Mouse (Mus musculus): Measurements from ENCODE around the gene Srrm1. TPM values are rescaled to one million over a fixed set of nuclear protein-coding genes. Genes with fewer than 3 reads are reported as not detected.
A peak's percentile ranks its signal among the peaks of the same experiment; 100 is the strongest.

Srrm1 gene
- polyA plus RNA-seq, 1 experiment = 21.6 TPM

DNA sequence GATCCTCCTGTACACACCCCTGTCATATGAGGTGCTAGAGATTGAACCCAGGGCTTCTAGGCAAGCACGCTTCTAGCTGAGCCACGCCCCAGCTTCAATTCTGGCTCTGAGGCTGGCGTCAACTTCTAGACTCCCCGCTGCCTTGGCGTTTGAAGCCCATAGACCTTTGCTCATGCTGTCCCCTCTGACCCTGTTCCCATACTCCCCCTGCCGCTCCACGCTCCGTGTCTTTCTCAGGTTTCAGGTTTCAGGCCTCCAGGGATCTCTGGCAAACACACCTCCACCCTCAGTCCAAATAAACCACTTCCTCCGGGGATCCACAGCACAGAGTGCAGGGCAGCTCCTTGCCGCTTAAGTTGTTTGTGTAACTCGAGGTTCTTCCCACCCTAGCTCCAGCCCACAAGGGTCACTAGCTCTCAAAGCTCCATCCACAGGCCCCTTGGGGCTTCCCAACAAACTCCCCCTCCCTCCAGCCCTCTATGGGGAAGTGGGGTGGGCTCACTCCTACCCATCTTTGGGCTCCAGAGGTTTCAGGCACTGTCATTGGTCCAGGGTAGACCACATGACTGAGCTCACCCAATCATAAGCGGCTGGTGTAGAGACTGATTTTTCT, 60.5 kb downstream of the Srrm1 start:
- Histone ChIP-seq H3K4me1 (ENCODE audit: control insufficient read depth, insufficient read depth, low read length) (peaks cover 9% of the 10 kb centered on the region; the same call in 1 of the 2 replicates), H3K4me3 (ENCODE audit: insufficient read depth, low read depth, low read length) (no peak overlapping the region), H3K27me3 (replicated peaks; ENCODE audit: control insufficient read depth, insufficient read depth, low read length) (no peaks in the 10 kb centered on the region), H3K27ac (ENCODE audit: insufficient read depth, low read depth, low read length) (peak overlapping the region; percentile 13), H3K36me3 (ENCODE audit: control insufficient read depth, insufficient read depth, low read length) (no peaks in the 10 kb centered on the region)
- 13% methylated on average over 12 of the region's 12 CpGs for WGBS
- peak; percentile 80 for DNase-seq
- TF ChIP-seq POLR2A (IDR thresholded peaks at IDR 0.05; ENCODE audit: low read depth, low read length) = no peak
- TF ChIP-seq CTCF (conservative IDR thresholded peaks at IDR 0.05; ENCODE audit: insufficient read depth, insufficient read length, low read depth, low read length) = no peak

DNA sequence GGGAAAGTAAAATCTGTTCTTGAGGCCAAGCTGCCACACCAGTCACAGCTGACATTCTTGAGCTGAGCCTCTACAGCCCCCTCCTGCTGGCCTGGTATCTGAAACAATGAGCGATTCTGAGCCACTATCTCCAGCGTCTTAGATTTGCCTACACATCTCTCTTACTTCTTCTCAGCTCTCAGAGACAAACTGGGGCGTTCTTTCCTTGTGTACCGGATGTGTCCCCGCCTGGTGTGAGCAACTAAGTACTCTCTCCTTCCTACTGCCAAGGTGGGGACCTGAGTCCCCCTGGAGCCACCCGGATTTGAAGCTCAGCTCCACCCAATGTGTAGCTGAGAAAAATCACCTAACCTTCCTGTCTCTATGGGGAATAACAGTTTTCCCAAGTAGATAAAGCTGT, 61.3 kb downstream of the Srrm1 start:
- 64% methylated on average over 6 of the region's 6 CpGs for WGBS
- DNase-seq = peak; percentile 43
- Histone ChIP-seq H3K27me3 (replicated peaks; ENCODE audit: control insufficient read depth, insufficient read depth, low read length) (no peaks in the 10 kb centered on the region), H3K36me3 (ENCODE audit: control insufficient read depth, insufficient read depth, low read length) (no peaks in the 10 kb centered on the region), H3K27ac (ENCODE audit: insufficient read depth, low read depth, low read length) (peak overlapping the region; percentile 13), H3K4me3 (ENCODE audit: insufficient read depth, low read depth, low read length) (no peak overlapping the region), H3K4me1 (ENCODE audit: control insufficient read depth, insufficient read depth, low read length) (peaks cover 9% of the 10 kb centered on the region; the same call in 1 of the 2 replicates)
- TF ChIP-seq CTCF (conservative IDR thresholded peaks at IDR 0.05; ENCODE audit: insufficient read depth, insufficient read length, low read depth, low read length) (no peak), POLR2A (IDR thresholded peaks at IDR 0.05; ENCODE audit: low read depth, low read length) (no peak)

DNA sequence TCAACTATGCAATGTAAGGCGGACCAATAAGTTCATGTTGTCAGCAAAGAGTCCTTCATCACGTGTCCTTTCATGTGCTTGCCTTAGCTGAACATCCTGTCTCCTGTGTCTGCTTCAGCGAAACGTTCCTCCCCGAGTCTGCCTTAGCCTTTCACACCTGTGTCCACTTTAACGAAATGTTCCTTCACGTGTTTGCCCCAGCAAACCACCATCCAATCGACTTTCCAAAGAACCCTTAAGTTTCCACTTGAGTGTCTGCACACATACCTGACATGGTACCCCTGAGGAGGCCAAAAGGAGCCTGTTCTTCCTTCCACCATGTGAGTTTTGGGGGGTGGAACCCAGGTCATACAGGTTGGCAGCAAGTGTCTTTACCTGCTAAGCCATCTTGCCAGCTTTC, 61.9 kb downstream of the Srrm1 start:
- no peak overlapping the region for H3K4me3 ChIP-seq (ENCODE audit: insufficient read depth, low read depth, low read length)
- peaks cover 9% of the 10 kb centered on the region; the same call in 1 of the 2 replicates for H3K4me1 ChIP-seq (ENCODE audit: control insufficient read depth, insufficient read depth, low read length)
- no peaks in the 10 kb centered on the region for H3K27me3 ChIP-seq (replicated peaks; ENCODE audit: control insufficient read depth, insufficient read depth, low read length)
- DNase-seq = no peak
- H3K27ac ChIP-seq (ENCODE audit: insufficient read depth, low read depth, low read length) = no peak overlapping the region
- 94% methylated on average over 8 of the region's 8 CpGs for WGBS
- no peaks in the 10 kb centered on the region for H3K36me3 ChIP-seq (ENCODE audit: control insufficient read depth, insufficient read depth, low read length)
- TF ChIP-seq POLR2A (IDR thresholded peaks at IDR 0.05; ENCODE audit: low read depth, low read length) = no peak
- TF ChIP-seq CTCF (conservative IDR thresholded peaks at IDR 0.05; ENCODE audit: insufficient read depth, insufficient read length, low read depth, low read length) = no peak

DNA sequence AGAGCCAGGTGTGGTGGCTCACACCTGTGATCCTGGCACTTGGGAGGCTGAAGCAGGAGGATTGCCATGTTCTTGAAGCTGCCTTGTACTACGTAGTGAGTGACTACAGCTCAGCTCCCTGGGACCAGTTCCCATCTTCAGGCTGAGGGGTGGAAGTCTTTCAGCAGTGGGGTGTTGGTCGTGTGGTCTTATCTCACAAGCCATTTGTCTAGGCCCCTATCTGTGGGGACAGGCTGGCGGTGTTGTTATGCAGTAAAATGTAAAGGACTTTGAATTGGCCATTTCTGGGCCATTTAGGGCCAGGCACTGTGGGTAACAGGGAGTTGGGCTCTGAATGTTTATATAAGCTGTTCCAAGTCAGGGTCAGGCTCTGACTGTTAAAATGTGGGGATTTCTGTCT, 65.1 kb downstream of the Srrm1 start:
- DNase-seq = no peak
- peaks cover 9% of the 10 kb centered on the region; the same call in 1 of the 2 replicates for H3K4me1 ChIP-seq (ENCODE audit: control insufficient read depth, insufficient read depth, low read length)
- no peaks in the 10 kb centered on the region for H3K36me3 ChIP-seq (ENCODE audit: control insufficient read depth, insufficient read depth, low read length)
- H3K4me3 ChIP-seq (ENCODE audit: insufficient read depth, low read depth, low read length) = no peak overlapping the region
- no peak for TF ChIP-seq CTCF (conservative IDR thresholded peaks at IDR 0.05; ENCODE audit: insufficient read depth, insufficient read length, low read depth, low read length)
- TF ChIP-seq POLR2A (IDR thresholded peaks at IDR 0.05; ENCODE audit: low read depth, low read length) = no peak
- 85% methylated on average over 3 of the region's 3 CpGs for WGBS
- no peak overlapping the region for H3K27ac ChIP-seq (ENCODE audit: insufficient read depth, low read depth, low read length)
- H3K27me3 ChIP-seq (replicated peaks; ENCODE audit: control insufficient read depth, insufficient read depth, low read length) = no peaks in the 10 kb centered on the region

DNA sequence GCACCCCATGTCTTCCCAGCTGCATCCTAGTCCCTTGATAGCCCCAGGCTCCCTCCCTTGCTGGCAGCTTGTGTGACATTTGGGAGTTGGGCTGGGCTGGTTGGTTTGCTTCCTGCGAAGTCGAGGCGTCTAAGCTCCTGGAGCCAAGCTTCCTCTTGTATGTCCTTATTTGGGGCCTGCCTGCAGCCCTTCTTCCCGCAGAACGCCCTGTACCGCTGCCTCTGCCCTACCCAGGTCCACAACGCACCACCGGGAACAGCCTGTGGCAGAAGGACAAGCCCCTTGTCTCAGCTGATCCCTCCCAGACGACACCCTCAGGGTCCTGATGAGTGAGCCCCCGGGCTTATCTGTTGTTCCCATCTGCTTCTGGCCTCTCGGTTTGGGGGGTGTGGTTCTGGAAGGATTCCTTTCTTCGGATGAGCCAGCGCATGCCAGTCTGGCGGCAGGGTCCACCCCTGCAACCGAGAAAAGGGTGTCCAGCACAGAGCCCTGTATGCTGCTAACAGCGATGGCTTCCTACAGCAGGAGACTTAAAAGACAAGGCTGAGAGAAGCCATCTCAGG, 66.2 kb downstream of the Srrm1 start:
- WGBS = 34% methylated on average over 16 of the region's 16 CpGs
- peak; percentile 72 for DNase-seq

DNA sequence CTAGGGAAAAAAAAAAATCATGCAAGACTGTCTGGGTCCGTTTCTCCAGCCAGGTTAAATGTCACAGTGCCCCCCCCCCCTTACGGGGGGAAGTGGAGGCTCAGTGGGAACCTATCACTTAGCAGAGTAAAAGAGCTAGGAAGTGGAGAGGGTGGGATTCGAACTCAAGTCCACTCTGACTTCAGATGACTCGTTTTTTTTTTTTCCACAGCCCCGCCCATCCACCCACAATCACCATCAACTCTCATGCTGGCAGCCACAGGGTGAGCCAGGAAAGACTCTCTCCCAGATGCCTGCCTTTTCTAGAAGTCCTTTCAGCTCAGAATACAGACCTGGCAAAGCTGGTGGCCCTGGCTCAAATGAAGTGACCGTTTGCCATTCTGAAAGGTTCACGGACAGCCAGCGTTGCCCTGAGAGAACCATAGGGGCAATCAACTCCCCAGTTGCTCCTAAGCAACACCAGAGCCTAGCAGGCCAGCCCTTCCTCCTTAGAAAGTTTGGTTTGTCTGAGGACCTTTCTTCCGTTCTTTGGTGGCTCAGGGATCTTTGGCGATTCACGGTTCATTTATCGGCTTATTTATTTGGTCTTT, 67.0 kb downstream of the Srrm1 start:
- H3K4me3 ChIP-seq (ENCODE audit: insufficient read depth, low read depth, low read length) = no peak overlapping the region
- 60% methylated on average over 12 of the region's 12 CpGs for WGBS
- TF ChIP-seq CTCF (conservative IDR thresholded peaks at IDR 0.05; ENCODE audit: insufficient read depth, insufficient read length, low read depth, low read length) (no peak), POLR2A (IDR thresholded peaks at IDR 0.05; ENCODE audit: low read depth, low read length) (no peak)
- no peaks in the 10 kb centered on the region for H3K27me3 ChIP-seq (replicated peaks; ENCODE audit: control insufficient read depth, insufficient read depth, low read length)
- peaks cover 3% of the 10 kb centered on the region; the same call in 1 of the 2 replicates for H3K4me1 ChIP-seq (ENCODE audit: control insufficient read depth, insufficient read depth, low read length)
- H3K27ac ChIP-seq (ENCODE audit: insufficient read depth, low read depth, low read length) = peak overlapping the region; percentile 33
- no peak for DNase-seq
- H3K36me3 ChIP-seq (ENCODE audit: control insufficient read depth, insufficient read depth, low read length) = no peaks in the 10 kb centered on the region

More for the DNA sequence above, 66.2 kb downstream of the Srrm1 start:
- H3K27ac ChIP-seq (ENCODE audit: insufficient read depth, low read depth, low read length) = peak overlapping the region; percentile 44
- no peaks in the 10 kb centered on the region for H3K36me3 ChIP-seq (ENCODE audit: control insufficient read depth, insufficient read depth, low read length)
- TF ChIP-seq POLR2A (IDR thresholded peaks at IDR 0.05; ENCODE audit: low read depth, low read length) (no peak), CTCF (conservative IDR thresholded peaks at IDR 0.05; ENCODE audit: insufficient read depth, insufficient read length, low read depth, low read length) (no peak)
- H3K27me3 ChIP-seq (replicated peaks; ENCODE audit: control insufficient read depth, insufficient read depth, low read length) = no peaks in the 10 kb centered on the region
- peaks cover 3% of the 10 kb centered on the region; the same call in 1 of the 2 replicates for H3K4me1 ChIP-seq (ENCODE audit: control insufficient read depth, insufficient read depth, low read length)
- peak overlapping the region; percentile 13; the same call in 1 of the 2 replicates for H3K4me3 ChIP-seq (ENCODE audit: insufficient read depth, low read depth, low read length)

DNA sequence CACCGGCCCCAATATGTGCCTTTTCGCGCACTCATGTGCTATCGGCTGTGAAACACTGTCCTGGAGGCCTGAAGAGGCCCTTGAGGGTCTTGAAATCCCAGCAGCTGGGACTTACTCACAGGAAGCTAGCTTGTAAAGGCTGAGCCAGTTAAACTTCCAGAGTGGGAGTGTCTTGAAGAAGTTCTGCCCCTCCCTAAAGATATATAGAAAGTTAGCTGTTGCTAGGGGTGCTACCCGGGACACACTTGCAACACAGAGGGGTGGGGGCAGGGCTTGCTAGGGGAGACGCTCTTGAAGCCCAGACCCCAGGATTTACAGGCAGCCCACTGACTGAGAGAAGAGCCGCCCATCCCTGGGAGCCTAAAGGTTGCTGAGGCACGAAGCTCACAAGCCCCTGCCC, 67.7 kb downstream of the Srrm1 start:
- Histone ChIP-seq H3K27me3 (replicated peaks; ENCODE audit: control insufficient read depth, insufficient read depth, low read length) (no peaks in the 10 kb centered on the region), H3K4me3 (ENCODE audit: insufficient read depth, low read depth, low read length) (no peak overlapping the region), H3K27ac (ENCODE audit: insufficient read depth, low read depth, low read length) (no peak overlapping the region), H3K4me1 (ENCODE audit: control insufficient read depth, insufficient read depth, low read length) (peaks cover 3% of the 10 kb centered on the region; the same call in 1 of the 2 replicates), H3K36me3 (ENCODE audit: control insufficient read depth, insufficient read depth, low read length) (no peaks in the 10 kb centered on the region)
- TF ChIP-seq POLR2A (IDR thresholded peaks at IDR 0.05; ENCODE audit: low read depth, low read length) (no peak), CTCF (conservative IDR thresholded peaks at IDR 0.05; ENCODE audit: insufficient read depth, insufficient read length, low read depth, low read length) (no peak)
- DNase-seq = no peak
- WGBS = 82% methylated on average over 8 of the region's 8 CpGs

Data from kidney, adult 2 months (tissue).